Mouse (Mus musculus) c-Kit-positive CD71-positive TER-119-positive erythroid progenitor cells, embryonic 14.5 days (primary cell): ENCODE results near the gene Tap1.
A peak's percentile ranks its signal among the peaks of the same experiment; 100 is the strongest.
"Not testable (repeated sequence)": the region's sequence is repeated elsewhere in the genome, so short reads cannot be mapped to it uniquely, and the experiment has no call there.

Source experiments
- DNase-seq: peaks from one replicate; pipeline ENCODE4 v3.0.0-alpha.2; 2013; ENCODE audit warnings: low spot score

The Tap1 gene

GRCm38 (mm10) chr17:34232021-34232420 lies 44.7 kb downstream of the Tap1 start:
- not testable (repeated sequence) for DNase-seq

- DNase-seq = peak; percentile 57
These were observed 47.6 kb downstream of the Tap1 start for GRCm38 (mm10) chr17:34234926-34235325.

- DNase-seq = no peak
These were observed 49.3 kb downstream of the Tap1 start for GRCm38 (mm10) chr17:34236691-34237090.

- no peak for DNase-seq
These were observed 50.4 kb downstream of the Tap1 start for GRCm38 (mm10) chr17:34237741-34238140.

GRCm38 (mm10) chr17:34238706-34239105 lies 51.4 kb downstream of the Tap1 start, which contains the start of gene H2-Ob:
TSS of gene H2-Ob (plus strand) at chr17:34238903.
- DNase-seq = no peak

- no peak for DNase-seq
These were observed 52.3 kb downstream of the Tap1 start for GRCm38 (mm10) chr17:34239601-34240041.

GRCm38 (mm10) chr17:34240366-34240765 lies 53.0 kb downstream of the Tap1 start:
- no peak for DNase-seq

GRCm38 (mm10) chr17:34240916-34241315 lies 53.6 kb downstream of the Tap1 start:
- no peak for DNase-seq

- DNase-seq = no peak
These were observed 57.3 kb downstream of the Tap1 start for GRCm38 (mm10) chr17:34244656-34245055.
